Mouse (Mus musculus): ENCODE data around the gene Piezo1. TPM values are rescaled to one million over a fixed set of nuclear protein-coding genes. Genes with fewer than 3 reads are reported as not detected.

Gene Piezo1
- polyA plus RNA-seq, 1 experiment from 2014 or later, result 5.5 TPM

DNA sequence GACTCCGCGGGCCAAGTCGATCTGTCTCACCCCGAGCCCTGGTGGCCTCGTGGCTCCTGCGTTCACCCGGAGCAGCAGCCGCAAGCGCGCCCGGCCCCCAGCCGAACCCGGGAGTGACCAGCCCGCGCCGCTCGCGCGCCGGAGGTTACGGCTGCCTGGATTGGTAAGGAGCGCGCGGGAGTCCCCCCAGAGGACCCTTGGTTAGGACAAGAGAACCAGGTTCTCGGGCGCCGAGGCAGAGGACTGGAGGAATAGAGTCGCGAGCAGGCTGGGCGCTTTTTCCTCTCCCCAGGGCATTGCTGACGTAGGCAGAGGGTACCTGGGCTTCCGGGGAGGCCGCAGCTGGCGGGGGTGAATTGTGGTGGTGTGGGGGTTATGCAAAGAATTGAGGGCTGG, 17.0 kb upstream of the Piezo1 start:
- Histone ChIP-seq H3K9me3 (ENCODE audit: control insufficient read depth, low read length) (no peaks in the 10 kb centered on the region), H3K4me2 (ENCODE audit: low read depth) (peak overlapping the region; percentile 88), H3K4me1 (ENCODE audit: control insufficient read depth, insufficient read depth, low read length) (peaks cover 20% of the 10 kb centered on the region), H3K4me3 (ENCODE audit: low read depth, low read length) (peak overlapping the region; percentile 94), H3K27ac (ENCODE audit: low read depth, low read length) (peak overlapping the region; percentile 76; the same call in 1 of the 2 replicates), H3K9ac (ENCODE audit: low read length) (peak overlapping the region; percentile 85), H3K27me3 (ENCODE audit: control insufficient read depth, insufficient read depth, low read length) (no peaks in the 10 kb centered on the region), H3K36me3 (ENCODE audit: control insufficient read depth, insufficient read depth, low read length) (peaks cover 23% of the 10 kb centered on the region)
- WGBS, result 0% methylated on average over 34 of the region's 34 CpGs
- ATAC-seq (ENCODE audit: insufficient read depth, low FRiP score, low TSS enrichment), result peak; percentile 51
- DNase-seq (ENCODE audit: low spot score), result no peak

DNA sequence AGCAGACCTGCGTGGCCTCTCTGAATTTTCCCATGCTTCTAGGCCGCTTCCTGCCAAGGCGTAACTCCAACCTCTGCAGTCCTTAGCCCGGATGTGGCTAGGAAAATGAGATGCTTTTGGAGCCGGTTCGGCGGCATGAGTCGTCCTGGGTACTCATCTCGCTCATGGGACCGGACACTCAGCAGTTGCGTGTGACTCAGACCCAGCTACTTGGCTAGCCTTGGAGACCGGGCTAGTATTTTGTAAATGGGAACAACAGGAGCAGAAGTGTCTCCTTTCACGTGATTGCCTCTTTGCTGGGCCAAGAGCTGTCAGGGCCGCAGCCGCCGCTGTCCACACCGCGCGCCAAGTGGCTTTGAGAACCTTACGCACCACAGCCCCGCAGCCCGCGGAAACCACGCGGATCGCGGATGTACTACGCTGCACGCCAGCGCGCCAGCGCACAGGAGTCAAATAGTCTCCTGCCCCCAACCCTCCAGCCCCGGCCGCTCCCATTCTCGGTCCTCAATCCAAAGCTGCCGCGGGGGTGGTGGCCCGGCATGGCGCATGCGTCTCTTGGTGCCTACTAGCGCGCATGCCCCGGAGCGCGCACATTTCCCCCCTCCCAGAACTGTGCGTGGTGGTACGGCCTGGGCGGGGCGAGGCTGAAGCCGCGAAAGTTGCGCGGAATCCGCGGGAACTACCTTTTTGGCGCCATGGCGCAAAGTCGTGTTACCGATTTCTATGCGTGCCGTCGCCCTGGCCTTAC, 16.4 kb upstream of the Piezo1 start, which contains the start of gene Cdt1:
TSS of gene Cdt1 (plus strand) at position 655 of the 748 bp plus-strand sequence.
- peaks cover 20% of the 10 kb centered on the region for H3K4me1 ChIP-seq (ENCODE audit: control insufficient read depth, insufficient read depth, low read length)
- peak within 1 kb of the TSS; percentile 90 for H3K27ac ChIP-seq (ENCODE audit: low read depth, low read length)
- ATAC-seq (ENCODE audit: insufficient read depth, low FRiP score, low TSS enrichment) (peak; percentile 89), DNase-seq (ENCODE audit: low spot score) (peak; percentile 98)
- H3K36me3 ChIP-seq (ENCODE audit: control insufficient read depth, insufficient read depth, low read length), result peaks cover 21% of the 10 kb centered on the region
- H3K4me2 ChIP-seq (ENCODE audit: low read depth), result peak within 1 kb of the TSS; percentile 88
- no peaks in the 10 kb centered on the region for H3K27me3 ChIP-seq (ENCODE audit: control insufficient read depth, insufficient read depth, low read length)
- WGBS, result under 1% methylated on average over 62 of the region's 62 CpGs
- peak within 1 kb of the TSS; percentile 94 for H3K4me3 ChIP-seq (ENCODE audit: low read depth, low read length)
- H3K9me3 ChIP-seq (ENCODE audit: control insufficient read depth, low read length), result no peaks in the 10 kb centered on the region
- peak within 1 kb of the TSS; percentile 85 for H3K9ac ChIP-seq (ENCODE audit: low read length)

DNA sequence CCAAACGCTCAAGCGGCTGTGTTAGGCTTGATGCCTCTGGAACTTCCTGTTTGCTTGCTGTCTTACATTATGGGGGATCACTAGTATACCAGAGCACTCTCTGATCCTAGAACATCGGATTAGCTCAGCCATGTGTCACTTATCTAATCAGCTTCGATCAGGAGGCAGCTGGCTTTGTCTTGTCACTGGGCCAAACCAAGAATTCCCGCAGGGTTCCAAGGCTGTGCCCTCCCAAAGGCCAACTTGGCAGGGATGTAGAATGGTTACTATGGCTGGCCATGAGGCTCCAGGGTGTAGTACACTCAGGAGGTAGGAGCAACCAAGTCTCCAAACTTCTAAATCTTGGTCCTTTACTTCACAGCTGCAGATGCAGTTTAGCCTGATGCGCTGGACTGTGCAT, 15.6 kb upstream of the Piezo1 start:
- Histone ChIP-seq H3K27me3 (ENCODE audit: control insufficient read depth, insufficient read depth, low read length) (no peaks in the 10 kb centered on the region), H3K4me3 (ENCODE audit: low read depth, low read length) (peak overlapping the region; percentile 94), H3K9me3 (ENCODE audit: control insufficient read depth, low read length) (no peaks in the 10 kb centered on the region), H3K4me1 (ENCODE audit: control insufficient read depth, insufficient read depth, low read length) (peaks cover 20% of the 10 kb centered on the region), H3K36me3 (ENCODE audit: control insufficient read depth, insufficient read depth, low read length) (peaks cover 15% of the 10 kb centered on the region), H3K27ac (ENCODE audit: low read depth, low read length) (peak overlapping the region; percentile 90), H3K4me2 (ENCODE audit: low read depth) (peak overlapping the region; percentile 88), H3K9ac (ENCODE audit: low read length) (peak overlapping the region; percentile 85)
- WGBS, result 60% methylated on average over 6 of the region's 6 CpGs
- DNase-seq (ENCODE audit: low spot score) (no peak), ATAC-seq (ENCODE audit: insufficient read depth, low FRiP score, low TSS enrichment) (peak; percentile 4; the same call in 1 of the 2 replicates)

DNA sequence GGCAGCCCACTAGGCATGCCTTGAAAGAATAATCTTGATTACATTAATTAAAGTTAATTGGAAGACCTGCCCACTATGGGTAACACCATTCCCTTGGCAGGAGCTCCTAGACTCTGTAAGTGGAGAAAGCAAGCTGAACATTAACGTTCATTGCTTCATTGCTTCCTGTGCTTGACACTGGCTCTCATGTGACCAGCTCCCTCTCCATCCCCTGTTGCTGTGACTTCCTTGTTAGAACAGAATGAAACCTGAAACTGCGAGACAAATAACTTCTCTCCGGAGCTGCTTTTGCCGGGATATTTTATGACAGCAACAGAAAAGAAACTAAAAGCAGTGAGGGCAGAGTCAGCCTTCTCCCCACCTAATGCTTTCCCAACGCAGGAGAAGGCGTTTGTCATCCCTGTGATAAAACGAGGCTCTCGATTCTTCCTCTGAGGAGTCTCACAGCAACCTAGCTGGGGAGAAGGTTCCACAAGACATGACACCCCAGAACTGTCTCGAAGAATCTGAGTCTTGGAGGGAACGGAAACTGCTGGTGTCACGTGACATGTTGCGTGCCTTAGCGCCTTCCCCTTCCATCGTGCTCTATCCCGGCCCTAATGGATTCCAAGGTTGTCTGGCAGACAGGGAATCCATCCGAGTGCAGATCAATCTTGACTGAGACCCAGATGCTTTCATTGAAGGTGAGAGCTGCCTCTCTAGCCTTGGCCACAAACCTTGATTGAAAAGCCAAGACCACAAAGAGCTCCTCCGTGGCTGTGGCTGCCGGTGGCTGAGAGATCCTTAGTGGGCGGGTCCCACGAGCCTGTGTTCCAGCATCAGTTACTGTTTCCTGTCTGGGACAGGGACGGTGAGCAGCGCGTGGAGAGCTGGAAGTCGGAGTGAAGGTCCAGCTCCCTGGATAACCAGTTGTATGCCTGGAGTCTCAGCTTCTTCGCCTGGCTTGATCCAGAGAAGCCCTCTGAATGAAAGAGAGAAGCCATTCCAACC, 13.5 kb upstream of the Piezo1 start:
- no peak overlapping the region for H3K27ac ChIP-seq (ENCODE audit: low read depth, low read length)
- H3K9me3 ChIP-seq (ENCODE audit: control insufficient read depth, low read length), result no peaks in the 10 kb centered on the region
- H3K27me3 ChIP-seq (ENCODE audit: control insufficient read depth, insufficient read depth, low read length), result no peaks in the 10 kb centered on the region
- H3K4me1 ChIP-seq (ENCODE audit: control insufficient read depth, insufficient read depth, low read length), result peaks cover 19% of the 10 kb centered on the region
- WGBS, result 87% methylated on average over 25 of the region's 25 CpGs
- ATAC-seq (ENCODE audit: insufficient read depth, low FRiP score, low TSS enrichment), result no peak
- no peak overlapping the region for H3K4me3 ChIP-seq (ENCODE audit: low read depth, low read length)
- H3K36me3 ChIP-seq (ENCODE audit: control insufficient read depth, insufficient read depth, low read length), result peaks cover 2% of the 10 kb centered on the region; the same call in 1 of the 2 replicates
- H3K9ac ChIP-seq (ENCODE audit: low read length), result no peak overlapping the region
- H3K4me2 ChIP-seq (ENCODE audit: low read depth), result no peak overlapping the region
- no peak for DNase-seq (ENCODE audit: low spot score)

DNA sequence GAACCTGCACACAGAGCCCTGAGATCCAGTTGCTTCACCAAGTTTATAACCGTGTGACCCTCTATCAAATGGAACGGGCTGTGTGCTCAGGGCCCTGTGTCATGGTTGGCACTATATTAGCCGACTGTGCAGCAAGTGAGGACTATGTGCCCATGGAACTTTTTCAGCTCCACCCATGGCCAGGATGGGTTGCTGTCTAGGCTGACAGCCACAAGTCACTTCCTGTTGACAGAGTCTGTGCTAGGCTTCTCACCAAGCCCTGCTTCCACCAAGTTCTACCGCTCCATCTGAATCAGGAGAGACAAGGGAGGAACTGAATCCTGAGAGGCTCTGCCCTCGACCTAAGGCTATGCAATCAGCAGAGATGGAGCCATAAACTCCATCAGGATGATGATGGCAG, 10.1 kb upstream of the Piezo1 start:
- no peak overlapping the region for H3K9ac ChIP-seq (ENCODE audit: low read length)
- H3K27ac ChIP-seq (ENCODE audit: low read depth, low read length), result no peak overlapping the region
- H3K4me1 ChIP-seq (ENCODE audit: control insufficient read depth, insufficient read depth, low read length), result no peaks in the 10 kb centered on the region
- no peaks in the 10 kb centered on the region for H3K36me3 ChIP-seq (ENCODE audit: control insufficient read depth, insufficient read depth, low read length)
- DNase-seq (ENCODE audit: low spot score), result no peak
- H3K9me3 ChIP-seq (ENCODE audit: control insufficient read depth, low read length), result no peaks in the 10 kb centered on the region
- no peak for ATAC-seq (ENCODE audit: insufficient read depth, low FRiP score, low TSS enrichment)
- H3K4me2 ChIP-seq (ENCODE audit: low read depth), result no peak overlapping the region
- H3K4me3 ChIP-seq (ENCODE audit: low read depth, low read length), result no peak overlapping the region
- 88% methylated on average over 5 of the region's 5 CpGs for WGBS
- no peaks in the 10 kb centered on the region for H3K27me3 ChIP-seq (ENCODE audit: control insufficient read depth, insufficient read depth, low read length)

DNA sequence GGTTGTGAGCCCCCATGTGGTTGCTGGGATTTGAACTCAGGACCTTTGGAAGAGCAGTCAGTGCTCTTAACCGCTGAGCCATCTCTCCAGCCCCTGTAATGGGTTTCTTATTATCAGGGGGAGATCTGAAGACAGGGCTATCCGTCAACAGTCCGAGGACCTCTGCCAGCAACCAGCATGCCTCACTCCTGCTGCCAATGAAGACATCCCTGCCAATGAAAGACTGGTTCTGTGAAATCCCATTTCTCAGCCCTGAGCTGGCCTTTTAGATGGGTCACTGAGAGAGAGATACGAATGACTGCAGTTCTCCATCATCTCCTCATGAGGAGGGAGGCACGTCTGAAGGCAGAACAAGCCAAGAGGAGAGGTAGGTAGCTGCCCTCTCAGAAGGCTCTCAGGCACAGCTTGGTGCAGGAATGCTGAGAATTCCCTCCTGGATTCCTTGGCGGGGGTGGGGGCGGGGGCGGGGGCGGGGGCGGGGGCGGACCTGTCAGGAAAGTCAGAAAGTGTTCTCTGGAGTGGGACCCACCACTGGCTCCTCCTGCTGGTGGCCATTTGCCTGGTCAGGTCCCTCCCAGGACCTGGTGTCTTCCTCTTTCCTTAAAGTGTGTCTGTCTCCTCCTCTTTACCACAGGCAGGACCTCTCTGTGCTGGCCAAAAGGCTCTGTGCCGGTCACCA, 7.7 kb upstream of the Piezo1 start:
- Histone ChIP-seq H3K4me3 (ENCODE audit: low read depth, low read length) (no peak overlapping the region), H3K4me1 (ENCODE audit: control insufficient read depth, insufficient read depth, low read length) (no peaks in the 10 kb centered on the region), H3K27ac (ENCODE audit: low read depth, low read length) (no peak overlapping the region), H3K9me3 (ENCODE audit: control insufficient read depth, low read length) (no peaks in the 10 kb centered on the region), H3K27me3 (ENCODE audit: control insufficient read depth, insufficient read depth, low read length) (no peaks in the 10 kb centered on the region), H3K9ac (ENCODE audit: low read length) (no peak overlapping the region), H3K36me3 (ENCODE audit: control insufficient read depth, insufficient read depth, low read length) (no peaks in the 10 kb centered on the region), H3K4me2 (ENCODE audit: low read depth) (no peak overlapping the region)
- 15% methylated on average over 12 of the region's 12 CpGs for WGBS
- ATAC-seq (ENCODE audit: insufficient read depth, low FRiP score, low TSS enrichment) (no peak), DNase-seq (ENCODE audit: low spot score) (no peak)

DNA sequence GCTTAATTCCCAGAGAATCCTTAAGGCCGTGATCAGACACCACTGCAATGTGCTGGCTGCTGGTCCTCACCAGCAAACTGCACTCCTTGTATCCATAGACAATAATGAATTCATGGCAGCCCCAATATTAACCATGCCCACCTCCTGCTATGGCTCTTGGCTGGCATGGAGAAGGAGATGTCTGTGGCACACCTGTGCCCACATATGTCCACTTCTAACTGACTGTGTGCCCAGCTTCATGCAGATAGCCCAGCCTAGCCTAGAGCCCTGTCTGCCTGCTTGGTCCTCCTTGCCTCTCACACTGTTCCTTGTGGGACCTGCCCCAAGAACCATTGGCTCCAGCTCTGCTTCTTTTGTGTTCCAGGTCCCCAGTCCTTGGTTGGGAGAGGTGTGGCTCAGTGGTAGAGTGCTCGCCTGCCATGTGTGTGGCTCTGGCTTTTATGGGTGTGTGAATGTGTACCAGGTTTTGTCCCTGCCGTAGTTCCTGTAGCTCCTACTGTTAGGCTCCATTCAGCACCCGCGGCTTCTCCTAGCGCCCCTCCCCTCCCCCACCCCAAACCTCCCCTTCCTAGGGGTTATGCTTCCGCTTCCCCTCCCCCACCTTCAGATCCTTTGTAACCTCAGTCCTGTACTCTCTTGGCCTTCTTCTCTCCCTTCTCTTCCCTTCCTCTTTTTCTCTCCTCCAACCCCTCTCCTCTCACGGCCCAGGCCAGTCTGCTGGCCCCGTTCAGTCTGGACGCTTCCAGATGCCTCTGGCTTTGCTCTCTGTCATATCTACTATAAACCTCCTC, 6.3 kb upstream of the Piezo1 start:
- no peak for DNase-seq (ENCODE audit: low spot score)
- no peak for ATAC-seq (ENCODE audit: insufficient read depth, low FRiP score, low TSS enrichment)
- Histone ChIP-seq H3K27me3 (ENCODE audit: control insufficient read depth, insufficient read depth, low read length) (no peaks in the 10 kb centered on the region), H3K4me1 (ENCODE audit: control insufficient read depth, insufficient read depth, low read length) (no peaks in the 10 kb centered on the region), H3K27ac (ENCODE audit: low read depth, low read length) (no peak overlapping the region), H3K4me2 (ENCODE audit: low read depth) (no peak overlapping the region), H3K9ac (ENCODE audit: low read length) (no peak overlapping the region), H3K4me3 (ENCODE audit: low read depth, low read length) (no peak overlapping the region), H3K36me3 (ENCODE audit: control insufficient read depth, insufficient read depth, low read length) (no peaks in the 10 kb centered on the region), H3K9me3 (ENCODE audit: control insufficient read depth, low read length) (no peaks in the 10 kb centered on the region)
- WGBS, result 48% methylated on average over 10 of the region's 10 CpGs

All from neural tube, embryonic 11.5 days (tissue).